Mouse (Mus musculus) layer of hippocampus, adult 9-11 months (tissue): ENCODE measurements around the gene Zar1.
"Not testable (repeated sequence)": the region's sequence is repeated elsewhere in the genome, so short reads cannot be mapped to it uniquely, and the experiment has no call there.

Source experiments
- DNase-seq: peaks from one replicate; pipeline ENCODE4 v3.0.0; 2022

The Zar1 gene

DNA sequence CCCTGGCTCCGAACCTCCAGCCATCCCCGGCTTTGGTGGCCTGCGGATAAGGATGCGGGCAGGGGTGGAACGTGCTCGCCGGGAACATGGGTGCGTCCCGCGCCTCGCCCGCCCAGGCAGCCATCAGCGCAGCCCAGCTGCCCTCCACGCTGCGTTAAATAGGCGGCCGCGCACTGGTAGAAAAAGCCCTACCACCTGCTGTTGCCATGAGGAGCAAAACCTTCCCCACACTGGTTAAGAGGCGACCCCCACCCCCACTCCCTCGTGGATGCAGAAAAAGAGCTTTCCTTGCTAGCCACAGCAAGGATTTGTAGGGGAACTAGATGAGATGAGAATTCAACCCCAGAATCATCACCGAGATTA is at the start of gene Zar1:
Zar1 (minus strand) TSS at position 285 of the 363 bp plus-strand sequence.
- not testable (repeated sequence) for DNase-seq

DNA sequence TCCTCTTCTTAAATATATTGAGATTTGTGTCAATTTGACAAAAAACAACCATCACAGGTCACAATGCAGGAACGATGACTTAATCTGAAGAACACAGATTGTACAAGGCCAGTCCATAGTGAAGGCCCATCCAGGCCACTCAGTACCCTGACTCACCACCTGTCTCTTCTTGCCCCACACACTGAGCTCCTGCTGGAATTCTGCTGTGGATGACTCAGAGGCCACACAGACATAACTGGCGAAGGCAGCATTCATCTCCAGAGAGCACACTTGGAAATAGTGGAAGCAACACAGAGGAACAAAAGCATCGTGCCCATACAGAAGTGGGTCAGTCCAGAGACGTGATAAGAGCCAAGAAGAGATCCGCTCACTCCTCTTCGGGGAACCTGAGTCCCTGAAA is 49.0 kb upstream of the Zar1 start:
- no peak for DNase-seq

DNA sequence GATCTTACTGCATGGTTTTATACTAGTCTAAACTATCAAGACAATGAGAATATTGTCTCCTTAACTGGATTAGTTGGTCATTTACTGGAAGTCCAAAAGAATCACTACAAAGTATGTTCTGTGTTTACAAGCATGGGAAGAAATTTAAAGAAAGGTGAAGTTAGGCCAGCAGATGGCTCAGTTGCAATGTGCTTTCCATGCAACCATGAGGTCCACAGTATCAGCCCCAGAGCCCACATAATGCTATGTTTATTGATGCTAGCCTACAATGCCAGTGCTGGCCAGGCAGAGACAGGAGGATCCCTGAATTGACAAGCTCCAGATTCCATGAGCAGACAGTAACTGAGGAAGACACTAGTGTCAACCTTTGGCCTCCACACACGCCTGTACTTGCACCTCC is 40.0 kb upstream of the Zar1 start:
- no peak for DNase-seq

DNA sequence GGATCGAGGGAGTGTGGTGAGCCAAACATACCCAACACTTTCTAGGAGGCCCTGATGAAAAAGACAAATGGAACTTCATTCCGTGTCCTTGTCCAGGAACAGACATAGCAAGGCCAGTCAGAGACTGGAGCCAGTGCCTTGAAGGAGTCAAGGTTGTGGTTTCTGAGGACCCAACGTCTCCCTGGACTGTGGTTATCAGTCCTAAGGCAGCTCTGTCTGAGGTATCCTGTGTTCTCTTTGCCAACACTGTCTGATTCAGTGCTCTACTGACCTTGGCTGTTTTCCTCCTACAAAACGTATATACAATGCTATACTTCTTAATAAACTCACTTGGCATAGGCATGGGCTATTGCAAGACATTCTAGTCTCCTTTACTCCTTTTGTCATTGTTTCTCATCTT is 36.4 kb upstream of the Zar1 start:
- no peak for DNase-seq

DNA sequence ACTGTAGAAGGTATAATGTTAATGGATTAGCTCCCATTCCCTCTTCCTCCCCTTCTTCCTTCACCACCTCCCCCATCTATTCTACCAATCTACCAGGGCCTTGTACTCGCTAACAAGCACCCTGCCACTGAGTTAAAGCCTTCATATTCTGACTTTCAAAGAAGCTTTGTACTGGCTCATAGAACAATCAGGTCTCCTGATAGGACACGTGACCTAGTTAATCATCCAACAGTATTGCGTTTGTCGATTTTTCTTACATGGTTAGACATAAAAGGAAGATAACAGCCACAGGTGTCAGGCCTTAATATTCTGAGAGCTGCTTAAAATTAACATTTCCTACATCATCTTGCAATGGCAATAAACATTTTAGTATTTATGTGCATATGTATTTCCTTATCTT is 22.1 kb upstream of the Zar1 start:
- DNase-seq, result no peak

DNA sequence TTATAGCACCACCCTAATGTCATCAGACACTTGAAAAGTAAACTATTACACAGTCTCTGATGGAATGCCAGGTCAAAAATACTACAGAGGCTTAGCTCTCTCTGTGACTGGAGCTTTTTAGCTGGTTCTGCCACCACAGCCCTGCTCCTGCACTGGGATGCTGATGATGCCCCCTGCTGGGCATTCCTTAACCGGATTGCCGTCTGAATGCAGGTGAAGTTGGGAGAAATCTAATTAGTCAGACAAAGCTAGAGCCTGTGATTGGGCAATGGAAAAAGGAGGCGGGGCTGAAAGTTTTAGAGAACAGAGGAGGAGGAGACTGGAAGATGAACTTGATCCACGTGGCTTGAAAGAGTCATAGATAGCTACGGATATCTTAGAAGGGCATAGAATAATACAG is 20.0 kb upstream of the Zar1 start:
- no peak for DNase-seq

DNA sequence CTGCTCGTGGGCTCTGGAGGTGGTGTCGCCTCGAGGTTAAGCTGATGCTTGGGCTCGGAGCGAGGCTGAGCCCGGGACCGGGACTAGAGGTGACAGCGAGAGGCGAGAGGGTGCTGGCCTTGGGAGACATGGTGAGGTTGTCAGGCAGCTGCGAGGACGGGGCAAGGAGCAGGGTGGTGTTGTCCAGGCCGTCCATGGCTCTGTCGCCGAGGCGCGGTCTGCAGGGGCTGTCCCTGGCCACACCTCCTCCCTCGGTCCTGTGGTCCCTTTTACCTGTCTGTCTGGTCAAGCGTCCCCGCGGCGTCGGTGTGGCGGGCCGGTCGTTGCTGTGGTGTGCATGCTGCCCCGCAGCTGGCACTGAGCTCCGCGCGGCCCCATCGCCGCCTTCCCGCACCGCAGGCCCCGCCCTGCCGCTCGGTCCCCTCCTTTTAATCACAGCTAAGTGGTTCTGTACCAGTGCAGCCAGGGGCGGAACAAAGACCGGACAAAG is 6.2 kb upstream of the Zar1 start, which contains the start of gene Gm5868:
Gm5868 (minus strand) TSS at position 360 of the 490 bp plus-strand sequence.
- DNase-seq, result no peak

DNA sequence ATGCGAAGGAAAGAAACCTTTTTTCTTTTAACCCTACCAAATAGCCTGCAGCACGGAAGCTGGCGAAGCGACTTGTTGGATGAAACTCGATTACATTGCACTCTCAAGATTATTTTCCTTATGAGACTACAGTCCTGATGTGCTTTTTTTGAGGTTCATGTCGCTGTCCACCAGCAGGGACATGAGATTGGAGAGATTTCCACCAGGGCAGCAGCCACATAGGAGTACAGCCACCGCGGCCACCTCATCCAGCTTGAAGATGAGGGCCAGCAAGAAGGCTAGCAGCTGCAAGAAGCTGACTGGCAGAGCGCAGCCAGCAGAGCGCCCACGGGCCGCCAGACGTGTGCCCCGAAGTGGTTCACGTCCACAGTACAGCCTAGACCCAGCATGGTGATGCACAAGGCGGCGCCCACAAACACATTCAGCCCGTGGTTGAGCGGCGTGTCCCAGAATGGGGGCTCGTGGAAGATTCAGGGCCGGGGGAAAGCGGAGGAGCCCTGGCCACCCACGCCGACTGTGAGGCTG is 5.7 kb upstream of the Zar1 start:
- DNase-seq, result not testable (repeated sequence)

DNA sequence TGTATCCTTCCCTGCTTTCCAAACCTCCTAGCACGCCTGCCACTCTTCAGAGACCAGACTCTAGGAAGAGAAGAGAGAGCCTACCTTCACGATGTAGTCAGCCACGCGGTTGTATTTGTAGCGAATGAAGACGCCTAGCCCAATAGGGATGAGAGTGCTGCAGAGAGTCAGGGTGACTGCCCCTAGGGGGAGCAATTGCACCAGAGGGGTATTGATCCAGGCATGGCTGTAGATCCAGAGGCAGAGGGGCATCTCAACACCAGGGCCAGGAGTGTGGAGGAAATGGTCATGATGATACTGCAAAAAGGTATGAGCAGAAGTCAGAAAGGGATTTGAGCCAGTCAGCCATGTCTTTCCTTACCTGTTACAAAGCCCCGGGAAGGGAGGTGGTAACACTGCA is 5.1 kb upstream of the Zar1 start:
- not testable (repeated sequence) for DNase-seq

DNA sequence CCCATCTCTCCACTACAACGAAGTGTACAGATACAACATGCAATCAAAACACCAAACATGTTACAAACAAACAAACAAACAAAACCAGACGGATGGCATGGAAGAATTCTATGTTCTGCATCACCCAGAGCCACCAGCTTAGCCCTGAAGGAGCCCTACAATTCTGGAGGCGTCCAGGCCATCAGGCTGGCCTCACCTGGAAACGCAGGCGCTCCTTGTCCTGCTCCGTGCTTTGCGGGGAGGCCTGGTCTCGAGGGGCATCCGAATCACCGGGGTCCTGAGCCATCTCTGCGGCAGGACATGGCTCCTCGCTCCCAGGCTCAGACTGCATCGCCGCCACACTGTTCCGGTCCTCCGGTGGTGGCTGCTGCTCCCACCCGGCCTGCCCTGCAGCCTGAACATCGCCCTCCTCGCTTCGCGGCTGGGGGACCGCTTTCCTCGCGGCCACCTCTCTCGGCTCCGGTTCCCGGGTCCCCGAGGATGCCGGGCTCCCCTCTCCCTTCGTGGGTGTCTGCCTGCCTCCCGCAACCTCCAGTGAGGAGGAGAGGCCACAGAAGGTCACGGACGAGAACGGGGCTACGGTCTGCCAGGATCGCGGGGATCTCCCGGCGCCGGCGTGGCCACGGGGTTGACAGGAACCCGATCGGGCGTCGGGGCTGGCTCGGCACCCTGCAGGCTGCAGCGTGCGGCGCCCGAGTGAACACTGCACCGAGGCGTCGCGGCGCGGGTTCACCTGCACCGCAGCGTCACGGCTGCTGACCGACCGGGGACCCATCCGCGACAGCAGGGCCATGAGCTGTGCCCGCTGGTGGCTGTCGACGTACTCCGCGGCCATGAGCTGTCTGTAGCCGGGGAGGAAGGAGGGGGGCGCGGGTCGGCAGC is 725 bp downstream of the Zar1 start:
- DNase-seq, result not testable (repeated sequence)

DNA sequence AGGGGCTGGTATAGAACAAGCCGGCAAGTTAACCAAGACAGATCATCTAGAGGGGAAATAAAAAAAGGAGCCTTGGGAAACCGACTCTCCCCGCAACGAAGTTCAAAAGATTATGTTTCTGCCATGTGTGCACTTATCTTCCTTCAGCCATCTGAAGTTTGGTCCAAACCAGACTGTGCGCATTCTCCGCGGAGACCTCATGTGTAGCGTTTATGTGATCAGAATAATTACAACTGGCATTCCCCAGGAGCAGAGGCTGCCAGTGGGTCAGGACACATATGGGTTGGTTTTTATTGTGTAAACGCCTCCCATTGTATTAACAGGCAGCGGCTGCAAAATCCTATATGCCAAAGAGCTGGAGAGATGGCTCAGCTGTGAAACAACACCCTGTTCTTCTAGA is 1.5 kb downstream of the Zar1 start:
- DNase-seq, result not testable (repeated sequence)

DNA sequence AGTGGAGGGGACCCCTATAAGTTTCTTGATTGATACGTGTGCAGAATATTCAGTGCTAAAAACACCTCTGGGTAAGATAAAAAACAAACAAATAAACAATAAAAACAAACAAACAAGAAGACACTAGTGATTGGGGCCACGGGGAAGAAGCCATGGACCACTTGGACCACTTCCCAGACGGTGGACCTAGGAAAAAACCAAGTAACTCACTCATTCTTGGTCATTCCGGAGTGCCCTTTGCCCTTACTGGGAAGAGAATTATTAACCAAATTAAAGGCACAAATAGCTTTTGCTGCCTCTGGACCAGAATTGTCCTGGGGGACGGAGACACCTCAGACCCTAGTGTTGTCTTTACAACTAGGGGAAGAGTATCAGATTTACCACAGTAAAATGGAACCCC is 15.4 kb downstream of the Zar1 start:
- no peak for DNase-seq

DNA sequence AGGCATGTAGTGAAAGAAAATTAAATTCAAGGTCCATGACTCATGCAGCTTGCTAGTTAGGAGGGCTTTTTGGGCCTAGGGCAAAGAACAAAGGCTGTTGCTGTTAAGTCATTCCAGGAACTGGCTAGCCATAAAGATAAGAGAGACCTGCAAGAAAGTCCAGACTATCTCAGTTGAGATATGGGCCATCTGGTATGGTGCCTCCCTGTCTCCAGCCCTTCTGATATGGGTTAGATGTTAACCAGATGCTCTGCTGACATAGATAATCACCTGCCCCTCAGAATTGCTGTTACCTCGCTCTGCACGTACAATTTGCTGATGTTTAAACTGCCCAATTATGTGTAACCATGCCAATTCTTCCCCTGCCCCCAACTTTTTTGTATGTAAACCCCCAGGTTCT is 17.9 kb downstream of the Zar1 start:
- DNase-seq, result not testable (repeated sequence)

DNA sequence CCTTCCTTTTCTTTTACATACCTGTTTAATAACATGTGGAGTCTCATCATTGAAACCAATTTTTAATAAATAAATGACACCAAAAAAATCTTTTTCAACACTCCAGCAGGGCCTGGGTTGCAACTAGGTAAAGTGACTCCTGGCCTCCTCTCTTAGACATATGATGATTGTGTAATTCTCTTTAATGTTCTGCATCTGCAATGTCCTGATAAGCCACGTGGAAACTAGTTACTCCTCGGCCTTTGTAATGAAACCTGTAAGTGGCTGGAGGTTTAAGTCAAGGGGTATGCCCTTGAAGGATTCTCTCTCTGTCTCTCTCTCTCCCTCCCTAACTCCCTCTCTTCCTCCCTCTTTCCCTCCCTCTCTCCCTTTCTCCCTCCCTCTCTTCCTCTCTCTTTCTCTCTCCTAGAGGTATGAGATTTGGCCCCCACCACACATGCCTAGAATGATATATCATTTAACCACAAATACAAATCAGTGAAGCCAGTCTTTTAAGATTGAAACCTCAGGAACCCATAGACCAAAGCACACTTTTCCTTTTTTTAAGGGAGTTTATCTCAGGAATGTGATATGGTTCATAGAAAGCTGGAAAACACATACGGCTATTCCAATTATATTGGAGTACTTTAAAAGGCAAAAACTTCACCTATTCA is 20.0 kb downstream of the Zar1 start:
- no peak for DNase-seq

DNA sequence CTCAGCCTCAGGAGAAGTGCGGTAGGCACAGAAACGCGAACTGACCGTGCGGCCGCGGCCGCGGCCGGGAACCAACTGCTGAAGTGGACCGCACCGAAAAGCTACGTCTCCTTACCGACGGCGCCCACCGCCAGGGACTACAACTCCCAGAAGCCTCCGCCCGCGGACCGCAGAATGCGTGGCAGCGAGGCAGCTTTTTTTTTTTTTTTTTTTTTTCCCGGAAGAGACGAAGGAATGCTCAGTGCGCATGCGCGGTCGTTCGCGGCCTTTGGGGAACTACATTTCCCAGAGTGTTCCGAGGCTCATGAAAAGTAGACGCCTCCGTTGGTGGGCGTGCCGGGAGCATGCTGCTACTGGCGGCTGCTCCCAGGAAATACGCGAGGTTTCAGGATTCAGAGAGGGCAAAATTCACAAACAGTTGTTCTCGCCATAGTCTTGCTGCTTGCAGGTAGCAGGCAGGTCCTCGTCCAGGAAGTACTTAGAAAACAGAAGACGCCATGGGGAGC is 21.5 kb downstream of the Zar1 start, which contains the start of gene Nfxl1:
Nfxl1 (minus strand) TSS at position 141 of the 506 bp plus-strand sequence.
- DNase-seq, result peak; percentile 96

DNA sequence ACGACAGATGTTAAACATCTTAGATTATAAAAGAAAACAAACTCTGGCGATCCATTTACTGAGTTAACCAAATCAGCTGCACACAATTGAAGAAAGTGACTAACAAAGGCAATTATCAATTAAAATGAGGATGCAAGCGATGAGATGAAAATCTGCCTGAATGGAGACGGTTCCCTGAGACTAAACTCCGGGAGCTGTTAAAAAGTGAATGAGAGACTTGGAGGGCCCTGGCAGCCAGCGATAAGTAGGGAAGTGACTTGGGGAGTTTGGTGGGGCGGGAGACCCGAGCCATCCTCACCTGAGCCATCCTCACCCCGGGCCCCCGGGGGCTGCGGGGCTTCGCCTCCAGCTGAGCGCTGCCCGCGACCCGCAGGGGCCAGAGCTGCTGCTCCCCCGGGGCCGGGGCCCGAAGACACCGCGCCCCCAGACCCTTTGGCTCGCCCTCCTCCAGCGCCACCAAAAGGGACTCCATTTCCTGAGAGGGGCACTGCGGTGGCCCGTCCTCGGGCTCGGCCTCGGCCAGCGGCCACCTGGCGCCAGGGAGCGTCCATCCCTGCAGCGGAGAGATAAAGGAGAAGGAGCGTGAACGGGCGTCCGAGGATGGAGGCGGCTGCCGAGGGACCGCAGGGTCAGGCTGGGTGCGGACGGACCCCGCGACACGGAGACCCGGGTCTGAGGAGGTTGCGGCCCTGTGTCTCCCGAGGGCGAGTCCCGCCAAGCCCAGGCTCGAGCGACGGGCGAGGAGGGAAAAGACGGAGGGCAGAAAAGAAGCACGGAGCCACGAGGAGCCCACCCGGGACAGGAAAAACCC is 22.1 kb downstream of the Zar1 start:
- no peak for DNase-seq

DNA sequence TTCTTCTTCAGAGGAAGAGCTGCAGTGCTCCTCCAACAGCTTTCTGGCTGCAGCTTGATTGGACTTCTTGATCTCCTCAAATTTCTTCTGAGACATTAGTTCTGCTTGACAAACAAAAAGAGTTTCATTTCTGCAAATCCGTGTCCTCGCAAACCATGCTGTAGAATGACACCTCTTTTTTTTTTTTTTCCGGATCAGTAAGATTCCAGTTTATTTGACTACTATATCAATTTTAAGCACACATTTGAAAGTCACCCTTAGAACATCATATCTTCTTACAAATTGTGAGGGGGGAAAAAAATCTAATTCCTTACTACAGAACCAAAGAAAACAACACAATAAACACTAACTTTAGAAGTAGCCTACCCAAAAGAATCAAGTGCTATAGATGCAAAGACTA is 24.8 kb downstream of the Zar1 start:
- DNase-seq, result no peak

DNA sequence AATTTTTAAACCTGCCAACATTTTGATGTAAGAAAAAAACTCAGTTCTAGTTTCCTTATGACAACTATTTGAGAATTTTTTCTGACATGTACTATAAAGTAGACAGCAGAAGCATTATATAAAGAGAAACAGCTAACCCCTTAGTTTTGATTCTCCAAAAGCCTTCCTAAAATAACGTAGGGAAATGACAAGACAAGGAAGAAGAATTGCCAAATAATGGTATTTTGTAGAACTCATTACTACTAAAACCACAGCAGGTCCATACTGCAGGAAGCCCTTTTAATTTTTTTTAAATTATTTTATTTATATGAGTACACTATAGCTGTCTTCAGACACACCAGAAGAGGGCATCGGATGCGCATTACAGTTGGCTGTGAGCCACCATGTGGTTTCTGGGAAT is 29.8 kb downstream of the Zar1 start:
- DNase-seq, result no peak

DNA sequence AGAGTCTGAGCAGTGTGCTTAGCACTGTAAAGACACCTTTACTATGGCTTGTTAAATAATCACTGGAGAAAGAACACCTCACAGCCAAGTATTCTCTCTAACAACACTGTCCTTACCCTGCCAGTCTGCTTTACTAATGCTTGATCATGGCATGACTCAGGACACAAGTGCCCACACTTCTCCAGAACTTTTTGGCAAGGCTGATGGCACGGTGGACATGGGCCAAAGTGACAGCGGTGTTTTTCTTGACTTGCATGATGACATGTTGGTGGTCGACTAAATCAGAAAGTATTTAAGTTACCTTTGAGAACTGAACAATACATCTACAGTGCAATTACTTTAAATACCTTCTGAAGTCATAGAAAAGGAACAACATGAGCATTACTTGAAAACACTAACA is 52.2 kb downstream of the Zar1 start:
- no peak for DNase-seq
